Mouse (Mus musculus) stomach, postnatal 0 days (tissue): ENCODE results near the gene Gm49416.

Experiments
- CTCF ChIP-seq: IDR thresholded peaks from 2 replicates; pipeline ENCODE4 v1.5.1; 2016; ENCODE audit warnings: antibody characterized with exemption, low read depth, mild to moderate bottlenecking, moderate library complexity
- EP300 ChIP-seq: optimal IDR thresholded peaks from 2 replicates; pipeline ENCODE3; 2016; ENCODE audit warnings: antibody characterized with exemption

- TF ChIP-seq CTCF (no peak), EP300 (no peak)
Measured at GRCm38 (mm10) chr19:8872266-8872840, 16.4 kb upstream of the Gm49416 start.
